Mouse (Mus musculus) heart, adult 2 months (tissue): ENCODE measurements at regions not wholly inside any gene's neighbourhood (a gene's known extent, or its start where the extent isn't known, plus 50 kb on each side); places are given as distances from the start of the nearest gene placed in this dataset.

Source experiments
- CTCF ChIP-seq: fragments of 200-600 bp; IDR thresholded peaks from 2 replicates; pipeline ENCODE4 v1.8.1; 2022; ENCODE audit warnings: antibody characterized with exemption, mild to moderate bottlenecking, moderate library complexity
- POLR2A ChIP-seq: fragments of 200-500 bp; IDR thresholded peaks from 2 replicates; pipeline ENCODE4 v1.6.1; 2011; ENCODE audit warnings: mild to moderate bottlenecking, low read depth, low read length, control low read depth; ENCODE audit not compliant: insufficient read depth

DNA sequence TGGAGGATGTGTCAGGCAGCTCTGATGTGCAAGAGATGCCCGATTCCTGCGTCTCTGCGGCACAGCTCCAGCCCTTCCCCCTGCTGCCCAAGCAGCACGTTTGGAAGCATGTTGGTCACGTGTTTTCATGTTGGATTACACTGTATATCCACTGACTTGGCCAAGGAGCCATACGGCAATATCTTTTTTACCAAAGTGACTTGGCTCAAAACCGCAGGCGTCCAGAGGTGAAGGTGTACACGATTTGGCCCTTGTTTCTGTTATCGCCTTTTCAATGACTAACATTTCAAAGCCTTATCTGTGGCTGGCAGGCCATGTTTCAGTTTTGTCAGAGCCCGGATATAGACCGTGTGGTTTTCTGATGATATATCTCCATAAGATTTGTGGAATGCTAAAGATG, 173.2 kb downstream of the Tbx18 start:
- TF ChIP-seq CTCF (no peak), POLR2A (no peak)
